Mouse (Mus musculus) myocyte (in vitro differentiated cells): Measurements from ENCODE around the gene Ttc29.

Experiments
- CEBPB ChIP-seq: IDR thresholded peaks from 2 replicates; pipeline ENCODE4 v1.6.1; 2011; ENCODE audit warnings: mild to moderate bottlenecking, moderate library complexity; ENCODE audit not compliant: poor library complexity, insufficient read depth, severe bottlenecking
- E2F4 ChIP-seq: IDR thresholded peaks from one replicate; pipeline ENCODE4 v1.6.1; 2011; ENCODE audit warnings: mild to moderate bottlenecking, control low read depth, moderate library complexity; ENCODE audit not compliant: insufficient read depth
- MAX ChIP-seq: IDR thresholded peaks from one replicate; pipeline ENCODE4 v1.6.1; 2011; ENCODE audit warnings: low read depth, mild to moderate bottlenecking, control low read depth
- MYOD1 ChIP-seq, 3 experiments: IDR thresholded peaks; one replicate each; pipeline ENCODE4 v1.6.1; 2011; ENCODE audit warnings: control low read depth in 2 of 3, low read depth in 2 of 3, mild to moderate bottlenecking in 2 of 3, moderate library complexity in 1 of 3; ENCODE audit not compliant: insufficient read length in 2 of 3, control insufficient read depth in 1 of 3
- MYOG ChIP-seq, 3 experiments: IDR thresholded peaks; one replicate each; pipeline ENCODE4 v1.6.1; 2011; ENCODE audit warnings: control low read depth in 2 of 3, low read depth in 2 of 3, mild to moderate bottlenecking in 2 of 3; ENCODE audit not compliant: insufficient read length in 2 of 3, control insufficient read depth in 1 of 3, insufficient read depth in 1 of 3
- POLR2A ChIP-seq: IDR thresholded peaks from one replicate; pipeline ENCODE4 v1.6.1; 2011; ENCODE audit warnings: low read depth, mild to moderate bottlenecking, control low read depth, moderate library complexity; ENCODE audit not compliant: insufficient read length
- REST ChIP-seq: IDR thresholded peaks from one replicate; pipeline ENCODE4 v1.6.1; 2011; ENCODE audit warnings: mild to moderate bottlenecking, control low read depth, moderate library complexity; ENCODE audit not compliant: insufficient read depth, insufficient read length
- TCF12 ChIP-seq: IDR thresholded peaks from one replicate; pipeline ENCODE4 v1.6.1; 2011; ENCODE audit warnings: mild to moderate bottlenecking, control low read depth; ENCODE audit not compliant: poor library complexity, insufficient read depth, severe bottlenecking
- TCF3 ChIP-seq: IDR thresholded peaks from one replicate; pipeline ENCODE4 v1.6.1; 2011; ENCODE audit warnings: low read depth, control low read depth; ENCODE audit not compliant: insufficient read length
- USF1 ChIP-seq: IDR thresholded peaks from one replicate; pipeline ENCODE4 v1.6.1; 2011; ENCODE audit warnings: low read depth, mild to moderate bottlenecking, control low read depth, moderate library complexity

DNA sequence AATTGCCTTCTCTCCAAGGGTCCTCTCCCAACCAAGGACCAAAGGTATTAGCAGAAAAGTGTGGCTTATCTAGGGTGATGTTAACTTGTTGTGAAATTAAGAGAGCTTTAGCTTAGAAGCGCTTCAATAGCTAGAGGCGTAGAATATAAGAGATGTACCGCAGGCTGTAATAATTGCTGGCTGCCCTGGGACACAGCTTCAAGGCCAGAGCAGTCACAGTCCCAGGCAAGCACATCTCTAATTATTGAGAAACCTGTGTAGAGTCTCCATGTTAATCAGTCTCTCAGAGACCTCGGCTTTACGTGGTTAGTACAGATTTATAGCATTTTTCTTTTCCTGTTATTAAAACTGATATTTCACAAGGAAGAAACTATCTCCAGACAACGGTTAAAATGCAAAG lies 29.7 kb upstream of the Ttc29 start:
- TF ChIP-seq USF1 (no peak), POLR2A (no peak), TCF12 (no peak), E2F4 (no peak), MYOD1 (IDR thresholded peaks at IDR 0.05; ENCODE audit: control insufficient read depth in 1 of 3, insufficient read length in 2 of 3, low read depth in 2 of 3) (no peak), TCF3 (no peak), CEBPB (no peak), MYOG (IDR thresholded peaks at IDR 0.05; ENCODE audit: control insufficient read depth in 1 of 3, insufficient read depth in 1 of 3, insufficient read length in 2 of 3, low read depth in 2 of 3) (no peak), MAX (no peak), REST (no peak)
